Mouse (Mus musculus): ENCODE measurements around the gene Tlx3. TPM values are rescaled to one million over a fixed set of nuclear protein-coding genes. Genes with fewer than 3 reads are reported as not detected.
A peak's percentile ranks its signal among the peaks of the same experiment; 100 is the strongest.

The Tlx3 gene
- total RNA-seq, 2 experiments from 2014 or later: not detected

DNA sequence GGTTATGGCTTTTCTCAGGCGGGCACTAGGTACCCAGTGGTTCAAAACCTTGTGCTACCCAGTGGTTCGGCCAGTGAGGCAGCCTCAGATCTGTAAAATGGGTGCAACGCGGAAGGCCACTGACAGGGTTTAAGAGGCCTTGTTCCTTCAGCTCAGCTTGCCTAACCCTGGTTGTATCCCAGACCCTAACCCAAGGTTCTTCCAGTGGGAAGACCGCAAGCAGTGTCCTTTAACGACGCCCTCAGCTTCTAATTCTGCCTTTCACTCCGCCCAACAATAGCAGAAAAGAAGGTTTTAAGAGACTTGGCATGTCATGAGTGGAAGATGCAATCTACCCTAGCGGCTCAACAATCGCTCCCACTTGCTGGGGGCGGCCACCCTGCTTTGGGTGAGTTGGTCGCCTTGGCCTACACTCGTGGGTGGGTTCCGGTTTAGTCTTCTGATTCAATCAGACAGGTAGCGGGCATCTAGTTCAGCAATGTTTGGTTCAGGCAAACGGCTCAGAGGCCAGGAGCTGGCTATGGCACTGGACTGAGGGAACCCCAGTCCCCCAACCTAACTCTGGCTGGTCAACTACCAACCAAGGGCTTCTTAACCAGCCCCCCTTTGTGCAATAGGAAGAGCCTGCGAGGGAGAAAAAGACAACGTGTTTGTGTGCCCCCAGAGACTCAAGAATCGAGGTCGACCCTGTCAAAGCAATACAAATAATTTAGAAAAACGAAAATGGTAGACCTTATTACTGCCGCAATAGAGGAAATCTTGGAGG is 4.9 kb downstream of the Tlx3 start:
- intact Hi-C loops (cut with DNase I): no loop called here
- DNase-seq: no peak

DNA sequence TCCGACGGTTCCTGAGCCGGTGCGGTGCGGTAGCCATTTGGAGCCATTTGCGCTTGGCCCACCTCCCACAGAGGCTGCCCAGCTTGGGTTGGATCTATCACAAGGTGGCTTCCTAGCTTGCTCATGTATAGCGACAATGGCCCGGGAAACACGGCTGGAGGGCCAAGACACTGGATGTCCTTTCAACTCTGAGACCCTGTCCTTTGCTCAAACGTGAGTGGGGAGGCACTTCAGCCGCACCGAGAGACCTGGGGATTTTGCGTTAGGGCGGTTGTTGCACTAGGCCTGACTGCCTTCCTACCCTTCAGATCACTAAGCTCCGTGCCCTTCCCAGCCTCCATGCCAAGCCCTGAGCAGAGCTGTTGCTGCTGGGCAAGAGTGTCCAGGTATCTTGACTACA is 5.7 kb downstream of the Tlx3 start:
- DNase-seq: peak; percentile 46
- intact Hi-C loops (cut with DNase I): no loop called here

DNA sequence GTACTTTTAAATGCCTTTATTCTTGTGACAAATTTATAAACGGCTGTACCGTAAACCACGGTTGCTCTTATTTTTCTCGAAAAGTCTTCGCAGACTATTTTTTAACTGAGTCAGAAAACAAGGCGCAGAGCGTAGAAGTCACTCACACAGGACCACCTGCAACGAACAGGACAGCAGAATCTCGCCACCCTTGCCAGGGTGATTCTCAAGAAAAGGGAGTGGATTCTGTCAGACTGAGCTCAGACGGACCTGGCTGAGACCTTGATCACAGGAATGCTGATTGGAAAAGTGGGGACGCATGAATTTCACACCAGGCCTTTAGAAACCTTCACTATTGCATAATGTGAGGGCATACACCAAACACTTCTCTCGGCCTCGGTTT is 6.3 kb downstream of the Tlx3 start:
- intact Hi-C loops (cut with DNase I): no loop called here

DNA sequence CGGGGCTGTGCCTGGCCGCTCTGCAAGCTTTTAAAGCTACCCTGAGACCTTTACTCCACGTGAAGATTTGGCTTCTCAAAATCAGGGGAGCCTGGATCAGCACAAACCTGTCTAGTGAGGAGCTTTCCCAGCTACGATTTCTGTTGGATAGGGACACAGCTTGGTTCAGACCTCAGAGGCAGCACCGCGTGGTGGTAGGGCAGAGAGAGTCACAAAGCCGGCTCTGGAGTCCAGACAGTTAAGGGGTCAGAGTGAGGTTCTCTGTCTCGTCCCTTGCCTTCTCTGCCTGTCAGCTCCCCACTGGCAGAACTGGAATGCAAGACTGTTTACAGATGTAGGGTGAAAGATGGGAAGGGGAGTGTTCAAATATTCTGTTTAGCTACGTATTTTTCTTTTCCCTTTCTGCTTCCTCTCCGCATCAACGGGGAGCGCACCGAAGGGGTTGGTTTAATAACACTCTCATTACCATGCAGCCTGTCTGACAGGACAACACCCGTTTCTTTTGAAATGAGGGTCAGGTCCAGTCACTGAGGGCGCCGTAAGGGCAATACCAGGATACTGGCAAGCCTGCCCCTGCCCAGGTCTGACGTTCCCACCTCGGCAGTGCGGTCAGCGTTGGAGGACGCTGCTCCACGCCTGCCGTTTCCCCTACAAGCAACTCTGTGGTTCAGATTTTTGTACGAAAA is 6.8 kb downstream of the Tlx3 start:
- intact Hi-C loops (cut with DNase I): no loop called here
- no peak for DNase-seq

More for the DNA sequence above, 6.3 kb downstream of the Tlx3 start:
- DNase-seq: no peak

DNA sequence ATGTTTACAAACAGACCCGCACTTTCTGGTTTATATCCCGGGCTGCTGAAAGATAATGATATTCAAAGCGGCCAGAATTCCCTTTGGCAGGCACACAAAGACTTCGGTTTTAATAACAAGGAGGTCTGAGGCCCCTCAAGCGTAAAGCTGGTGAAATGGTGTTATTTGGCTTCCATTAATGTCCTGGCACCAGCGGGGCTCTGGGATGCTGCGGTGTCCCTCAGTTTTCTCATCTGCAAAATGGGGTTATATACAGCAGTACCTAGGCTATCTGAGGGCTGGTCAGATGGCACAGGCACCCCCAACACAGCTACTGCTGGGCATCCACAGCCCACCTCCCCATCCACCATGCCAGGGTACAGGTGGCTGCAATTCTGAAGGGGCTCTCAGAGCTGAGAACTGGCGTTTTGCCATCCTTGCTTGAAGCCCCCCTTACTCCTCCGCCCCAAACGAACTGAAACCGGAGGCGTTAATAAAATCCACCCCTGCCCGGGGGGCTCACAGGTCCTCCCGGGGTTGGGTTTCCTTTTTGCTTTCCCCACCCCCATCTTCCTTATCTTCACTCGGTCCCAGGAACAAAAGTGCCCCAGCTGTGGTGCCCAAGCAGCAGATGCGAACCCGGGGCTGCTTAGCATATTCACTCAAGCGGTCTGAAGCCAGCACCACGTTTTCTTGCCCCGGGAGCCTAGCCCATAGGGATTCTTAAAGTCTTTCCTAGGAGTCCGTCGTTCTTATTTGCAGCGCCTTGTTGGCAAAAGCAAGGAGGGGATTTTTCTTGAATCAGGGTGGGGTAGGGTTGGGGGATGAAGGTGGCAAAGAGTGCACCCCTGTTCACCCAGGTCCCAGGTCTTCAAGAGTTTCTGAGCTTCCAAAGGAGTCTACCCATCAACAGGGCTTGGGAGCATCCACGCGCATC is 7.6 kb downstream of the Tlx3 start:
- intact Hi-C loops (cut with DNase I): no loop called here

DNA sequence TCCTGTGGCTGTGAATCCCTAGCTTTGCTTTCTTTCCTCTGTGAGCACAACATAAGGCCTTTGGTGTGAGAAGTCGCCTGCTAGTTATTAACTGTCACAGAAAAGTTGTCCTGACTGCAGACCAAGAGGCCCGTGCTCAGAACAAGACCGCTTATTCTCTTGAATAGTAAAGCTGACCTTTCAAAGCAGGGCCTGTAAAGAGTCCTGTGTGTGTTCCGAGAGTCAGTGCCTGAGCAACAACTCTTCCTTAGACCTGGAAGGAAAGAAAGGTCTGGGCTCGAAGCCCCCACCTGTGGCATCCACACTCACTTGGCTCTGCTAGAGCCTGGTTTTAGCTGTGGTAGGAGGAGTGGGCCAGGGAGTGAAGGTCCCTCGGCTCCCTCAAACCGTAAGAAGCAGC is 8.3 kb downstream of the Tlx3 start:
- intact Hi-C loops (cut with DNase I): no loop called here
- no peak for DNase-seq

More for the DNA sequence above, 7.6 kb downstream of the Tlx3 start:
- DNase-seq: peak; percentile 35

DNA sequence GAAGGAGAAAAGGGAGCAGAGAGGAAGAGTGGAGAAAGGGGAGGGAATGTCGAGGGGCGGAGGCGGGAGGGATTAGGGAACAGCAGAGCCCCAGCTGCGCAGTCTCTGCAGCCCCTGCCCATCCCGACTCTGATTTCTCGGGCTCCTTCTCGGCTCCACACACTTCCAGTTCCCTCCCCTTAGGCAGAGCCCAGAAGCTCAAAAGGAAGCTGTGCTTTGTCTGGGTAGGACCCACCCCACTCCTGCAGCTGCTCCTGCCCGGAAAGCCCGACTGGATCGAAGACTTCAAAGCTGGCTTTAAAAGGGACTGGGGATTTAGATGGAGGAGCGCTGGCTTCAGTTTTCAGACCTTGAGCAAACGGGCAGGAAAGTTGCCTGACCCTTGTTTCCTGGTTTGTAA is 9.7 kb downstream of the Tlx3 start:
- DNase-seq: no peak
- intact Hi-C loops (cut with DNase I): no loop called here

DNA sequence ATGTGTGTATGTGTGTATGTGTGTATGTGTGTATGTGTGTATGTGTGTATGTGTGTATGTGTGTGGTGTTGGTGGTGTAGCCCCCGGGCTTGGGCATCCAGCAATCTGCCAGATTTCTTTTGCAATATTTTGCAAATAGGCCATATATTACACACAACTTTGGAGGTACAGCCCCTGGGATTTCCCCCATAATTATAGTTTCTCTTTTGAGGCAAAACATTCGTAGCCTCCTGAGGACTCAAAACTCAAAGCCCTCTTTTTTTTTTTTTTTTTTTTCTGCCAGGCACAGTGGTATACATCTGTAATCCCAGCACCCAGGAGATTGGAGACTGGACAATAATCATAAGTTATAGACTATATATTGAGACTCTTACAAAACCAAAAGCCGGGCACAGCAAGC is 21.6 kb downstream of the Tlx3 start:
- DNase-seq: no peak
- intact Hi-C loops (cut with DNase I): no loop called here

DNA sequence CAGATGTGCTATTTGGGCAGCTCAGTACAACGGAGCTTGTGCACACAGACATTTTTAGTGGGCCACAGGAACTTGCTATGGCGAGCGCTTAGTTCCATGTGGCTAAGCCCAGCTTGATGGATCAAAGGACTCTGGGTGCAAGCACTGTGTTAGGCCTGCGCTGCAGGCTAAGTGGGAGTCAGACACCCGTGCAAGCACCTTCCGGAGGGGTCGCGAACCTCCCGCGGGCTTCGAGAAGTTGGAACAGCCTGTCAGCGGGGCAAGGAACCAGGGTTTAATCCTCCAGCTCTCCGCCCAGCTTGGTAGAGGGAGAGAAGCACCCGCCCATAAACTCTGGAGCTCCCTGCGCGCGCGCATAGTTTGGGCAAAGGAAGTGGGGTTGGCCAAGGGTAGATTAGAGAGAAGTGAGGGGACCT is 22.7 kb downstream of the Tlx3 start:
- no peak for DNase-seq

DNA sequence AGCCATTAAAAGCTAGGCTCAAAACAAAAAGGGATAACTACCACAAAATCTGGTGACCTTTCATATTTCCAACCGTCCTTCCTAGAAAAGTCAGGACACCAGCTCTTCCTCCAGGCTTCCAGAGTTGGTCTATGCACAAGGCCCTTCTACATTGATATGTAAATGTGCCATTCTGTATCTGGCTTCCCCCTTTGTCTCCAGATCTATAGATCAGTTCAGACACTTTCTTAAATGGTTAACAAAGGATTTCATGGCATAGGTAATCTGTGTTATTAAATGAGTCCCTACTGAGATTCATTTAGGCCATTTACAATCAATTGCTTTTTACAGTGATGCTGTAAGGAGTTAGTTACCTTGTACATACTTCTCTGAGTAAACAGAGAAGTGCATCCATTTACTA is 23.6 kb downstream of the Tlx3 start:
- intact Hi-C loops (cut with DNase I): loop anchor here (5.0 to 10.0 kb wide), 4 partner anchors 115 to 542 kb away; no protein-coding TSS in a partner anchor
- no peak for DNase-seq

More for the DNA sequence above, 22.7 kb downstream of the Tlx3 start:
- intact Hi-C loops (cut with DNase I): no loop called here

DNA sequence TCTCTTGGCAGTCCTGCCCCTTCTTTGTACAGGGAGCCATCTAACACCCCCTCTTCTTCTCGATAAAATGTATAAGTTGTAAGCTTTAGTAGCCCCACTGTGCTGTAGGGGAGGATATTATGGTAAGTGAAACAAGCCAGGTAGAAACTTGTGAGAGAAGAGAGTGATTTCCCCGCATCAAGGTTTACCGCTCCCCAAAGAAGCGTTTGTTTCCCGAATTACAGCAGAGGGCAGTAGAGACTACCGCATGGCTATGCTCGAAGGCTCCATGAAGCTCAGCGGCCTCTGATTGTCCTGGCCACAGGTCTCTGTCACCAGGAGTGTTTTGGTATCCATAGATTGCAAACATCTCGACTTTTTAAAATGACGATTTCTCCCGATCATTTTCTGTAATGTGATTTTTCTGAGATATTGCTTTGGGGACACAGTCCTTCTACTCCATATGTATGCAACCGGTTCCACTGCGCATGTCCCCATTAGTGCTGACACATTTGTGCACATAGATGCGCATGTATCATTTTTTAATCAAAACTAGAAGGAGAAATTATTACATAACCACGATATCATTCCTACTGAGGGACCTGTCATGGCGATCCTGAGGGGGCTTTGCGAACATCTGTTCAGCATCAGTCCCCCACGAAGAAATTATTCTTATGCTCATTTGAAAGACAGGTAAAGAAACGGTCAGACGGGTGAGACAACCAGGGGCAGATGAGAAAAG is 26.7 kb downstream of the Tlx3 start:
- DNase-seq: peak; percentile 61

DNA sequence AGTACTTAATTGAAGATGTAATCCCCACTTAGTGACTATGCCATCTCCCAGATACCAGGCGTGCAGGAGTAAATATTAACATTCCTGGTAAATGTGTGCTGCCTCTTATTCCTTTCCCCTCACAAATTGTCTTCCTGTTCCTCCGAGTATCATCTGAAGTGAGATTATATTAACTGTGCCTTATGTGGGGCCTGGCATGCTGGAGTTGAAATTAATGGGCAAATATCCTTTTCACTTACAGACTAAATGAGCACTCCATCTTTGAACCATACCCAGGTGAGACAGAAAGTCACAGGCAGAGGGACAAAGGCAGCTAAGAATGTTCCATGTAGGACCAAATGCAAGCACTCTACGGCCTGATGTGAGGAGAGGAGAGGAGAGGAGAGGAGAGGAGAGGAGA is 27.6 kb downstream of the Tlx3 start:
- intact Hi-C loops (cut with DNase I): loop anchor here (5.0 to 10.0 kb wide), 4 partner anchors 119 to 547 kb away; no protein-coding TSS in a partner anchor
- DNase-seq: no peak

More for the DNA sequence above, 26.7 kb downstream of the Tlx3 start:
- intact Hi-C loops (cut with DNase I): loop anchor here (5.0 to 10.0 kb wide), 4 partner anchors 118 to 546 kb away; no protein-coding TSS in a partner anchor

DNA sequence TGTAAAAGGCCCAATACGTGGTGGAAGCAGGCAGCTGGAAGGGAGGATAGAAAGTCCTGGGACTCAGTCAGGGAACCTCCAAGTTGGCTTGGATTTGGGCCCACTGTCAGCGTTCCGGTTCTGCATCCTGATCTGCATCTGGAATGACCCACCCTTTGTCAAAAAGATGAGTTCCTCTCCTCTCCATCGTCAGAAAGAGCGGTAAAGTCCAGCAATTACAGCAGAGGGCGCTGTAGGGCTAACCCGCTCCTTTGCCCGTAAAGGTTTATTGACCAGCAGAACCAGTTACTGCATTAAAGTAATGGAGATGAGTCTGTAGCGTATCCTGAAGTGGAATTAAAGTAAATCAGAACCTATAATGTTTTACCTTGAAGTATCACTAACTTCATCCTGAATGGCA is 32.9 kb downstream of the Tlx3 start:
- intact Hi-C loops (cut with DNase I): loop anchor here (10.0 kb wide), 1 partner anchor 124 kb away; no protein-coding TSS in a partner anchor
- DNase-seq: peak; percentile 63

DNA sequence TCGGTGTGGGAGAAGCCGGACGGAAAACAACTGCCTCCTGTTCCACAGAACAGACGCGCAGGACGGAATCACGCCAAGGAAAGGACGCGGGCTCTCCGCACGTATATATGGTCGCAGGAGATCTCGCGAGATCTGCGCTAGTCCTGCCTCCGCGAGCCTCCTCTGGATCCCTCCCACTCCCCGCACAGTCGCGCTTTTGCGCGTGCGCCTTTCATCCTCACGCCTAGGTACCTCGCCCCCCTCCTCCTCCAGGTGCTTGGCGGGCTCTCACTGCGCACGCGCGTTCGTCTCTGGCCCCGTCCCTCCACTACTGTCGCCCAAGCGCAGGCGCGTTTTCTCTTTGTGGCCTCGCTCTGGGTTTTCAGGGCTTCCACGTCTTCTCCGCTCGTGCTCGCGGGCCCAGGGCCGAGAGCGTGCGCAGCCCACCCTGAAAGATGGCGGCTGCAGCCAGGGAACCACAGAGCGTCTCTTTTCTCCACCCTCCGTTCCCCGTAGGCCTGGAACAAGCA is 40.3 kb downstream of the Tlx3 start, which contains the start of gene Npm1:
Gene Npm1 (minus strand): TSS at position 209 of the 509 bp plus-strand sequence.
- intact Hi-C loops (cut with DNase I): no loop called here

DNA sequence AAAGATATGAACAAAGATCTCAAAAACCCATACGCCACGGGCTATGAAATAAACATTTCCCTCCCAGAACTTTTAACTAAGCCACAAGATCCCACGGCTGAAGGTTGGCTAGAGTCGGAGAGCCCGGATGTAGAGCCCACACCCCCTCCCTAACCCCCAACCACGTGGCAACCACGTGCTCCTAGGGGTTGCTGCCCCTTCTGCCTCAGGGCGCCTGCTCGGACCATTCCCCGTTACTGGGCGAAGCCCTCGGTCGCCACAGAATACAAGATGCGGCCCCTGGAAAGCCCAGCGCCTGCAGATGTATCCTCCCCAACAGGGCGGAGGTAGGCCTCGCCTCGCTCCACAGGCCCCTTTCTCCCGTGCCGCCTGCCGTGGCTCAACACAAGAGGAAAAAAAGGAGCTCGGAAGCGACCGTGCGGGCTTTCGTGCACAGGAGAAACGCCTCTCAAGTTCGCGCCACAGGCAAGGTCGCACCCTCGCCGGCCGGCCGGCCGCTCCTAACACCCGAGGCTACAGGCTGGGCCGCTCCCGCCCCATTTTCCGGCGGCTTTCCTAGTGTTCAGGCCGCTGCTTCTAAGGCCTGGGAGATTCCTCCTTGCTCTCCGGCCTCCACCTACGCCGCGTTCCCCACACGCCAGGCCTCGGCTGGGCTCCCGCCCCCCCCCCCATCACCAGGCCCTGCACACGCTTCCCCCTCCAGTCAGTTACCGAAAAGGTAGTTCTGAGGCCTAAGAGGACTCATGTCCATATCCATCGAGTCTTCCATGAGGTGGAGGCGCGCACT is 41.0 kb downstream of the Tlx3 start:
- peak; percentile 79 for DNase-seq
- intact Hi-C loops (cut with DNase I): no loop called here

More for the DNA sequence above, 40.3 kb downstream of the Tlx3 start, which contains the start of gene Npm1:
- DNase-seq: peak; percentile 100

DNA sequence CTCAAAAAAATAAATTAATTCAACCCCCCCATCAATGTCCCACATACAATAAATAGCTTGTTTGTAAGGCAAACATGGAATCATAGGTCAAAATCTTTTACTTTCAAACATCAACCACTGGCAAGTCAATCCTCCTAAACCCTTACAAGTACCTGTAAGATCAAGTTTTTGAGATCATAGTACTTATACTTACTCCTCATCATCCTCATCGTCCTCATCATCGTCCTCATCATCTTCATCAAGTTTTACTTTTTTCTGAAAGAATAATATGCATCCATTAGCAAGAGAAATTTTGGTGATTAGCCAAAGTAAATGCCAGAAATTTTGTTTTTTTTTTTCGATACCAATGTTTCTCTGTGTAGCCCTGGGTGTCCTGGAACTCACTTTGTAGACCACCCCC is 43.6 kb downstream of the Tlx3 start:
- no peak for DNase-seq
- intact Hi-C loops (cut with DNase I): no loop called here

DNA sequence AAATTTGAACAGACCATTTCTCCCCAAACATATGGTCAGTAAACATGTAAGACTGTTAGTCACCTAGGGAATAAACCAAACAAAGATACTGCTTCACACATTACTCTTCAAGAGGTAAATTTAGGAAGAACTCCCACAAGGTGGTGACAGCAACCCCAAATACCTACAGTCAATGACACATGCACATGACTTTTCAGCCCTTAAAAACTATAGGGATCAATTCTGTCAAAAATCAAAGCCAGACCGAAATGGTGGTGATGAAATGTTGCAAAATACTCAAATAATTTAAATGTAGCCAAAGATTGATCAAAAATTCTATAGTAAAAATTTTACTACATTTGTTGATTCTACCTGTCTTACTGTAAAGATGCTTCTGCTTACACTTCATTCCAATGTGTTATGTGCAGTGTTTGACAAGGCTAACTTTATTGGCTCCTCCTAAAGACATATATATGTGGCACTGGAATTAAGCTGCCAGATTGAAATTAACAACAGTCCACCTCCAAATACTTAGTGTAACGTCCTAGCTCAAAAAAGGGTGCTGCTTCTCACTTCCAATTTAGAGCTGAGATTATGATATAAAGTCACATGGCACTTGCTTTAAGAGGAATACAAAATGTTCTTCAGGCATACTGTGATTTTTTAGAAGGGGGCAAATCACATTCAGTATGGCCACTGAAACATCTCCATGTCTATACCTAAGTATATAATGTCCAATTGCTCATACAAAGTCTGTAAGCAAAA is 45.8 kb downstream of the Tlx3 start:
- intact Hi-C loops (cut with DNase I): no loop called here
- DNase-seq: no peak

DNA sequence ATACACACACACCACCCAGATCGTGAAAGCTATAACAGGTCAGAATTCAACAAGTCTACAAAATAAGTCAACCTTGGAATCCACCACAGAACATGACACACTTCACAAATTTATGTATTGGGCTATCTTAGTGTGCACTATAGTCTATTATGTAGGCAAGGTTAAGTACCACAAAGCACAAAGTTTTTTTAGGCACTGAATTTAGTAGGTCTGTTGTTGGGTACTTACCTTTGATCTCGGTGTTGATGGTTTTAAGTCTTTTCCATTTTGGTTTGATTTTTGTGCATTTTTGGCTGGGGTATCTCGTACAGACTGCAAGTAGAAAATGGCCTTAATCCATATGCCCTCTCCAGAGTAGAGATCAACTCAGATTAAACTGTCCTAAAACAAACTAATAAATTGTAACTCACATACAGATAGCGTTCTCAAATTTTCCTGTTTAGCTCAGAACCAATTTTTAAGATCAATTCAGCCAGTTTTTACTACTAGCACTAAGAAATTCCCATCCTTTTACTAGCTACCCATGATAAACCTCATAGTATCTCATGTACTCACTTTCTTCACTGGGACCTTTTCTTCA is 46.9 kb downstream of the Tlx3 start:
- no peak for DNase-seq
- intact Hi-C loops (cut with DNase I): no loop called here

Measured in left cerebral cortex, postnatal 4 days (tissue).